Mouse (Mus musculus) heart, adult 2 months (tissue): ENCODE measurements around the gene Grk6.

Experiments used
- CTCF ChIP-seq: fragments of 200-600 bp; IDR thresholded peaks from 2 replicates; pipeline ENCODE4 v1.8.1; 2022; ENCODE audit warnings: antibody characterized with exemption, mild to moderate bottlenecking, moderate library complexity
- EP300 ChIP-seq: fragments of 200-500 bp; IDR thresholded peaks from 2 replicates; pipeline ENCODE4 v1.6.1; 2011; ENCODE audit warnings: low read depth, low read length, control low read depth; ENCODE audit not compliant: insufficient read depth
- POLR2A ChIP-seq: fragments of 200-500 bp; IDR thresholded peaks from 2 replicates; pipeline ENCODE4 v1.6.1; 2011; ENCODE audit warnings: mild to moderate bottlenecking, low read depth, low read length, control low read depth; ENCODE audit not compliant: insufficient read depth

DNA sequence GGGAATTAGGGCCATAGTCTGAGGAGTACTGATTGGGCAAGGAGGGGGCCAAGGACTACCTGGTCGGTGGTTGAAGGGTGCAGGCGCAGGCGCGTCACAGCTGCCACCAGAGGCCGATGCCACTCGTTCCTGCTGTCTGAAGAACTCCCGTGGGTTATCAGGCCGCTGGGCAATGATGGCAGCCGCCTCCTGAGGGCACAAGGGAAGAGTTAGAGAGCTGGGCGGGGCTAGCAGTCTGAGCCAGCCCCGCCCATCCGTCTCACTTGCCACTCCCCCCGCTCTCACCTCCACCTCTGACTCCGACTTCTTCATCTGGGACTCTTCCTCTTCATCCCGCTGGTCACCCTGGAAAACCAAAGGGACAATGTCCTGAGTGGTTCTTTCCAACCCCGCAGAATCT is 32.6 kb downstream of the Grk6 start:
- TF ChIP-seq CTCF (no peak), POLR2A (no peak), EP300 (no peak)
